In genomic region chr11:84529797-84530703, GRCm38 (mm10) we compare ENCODE assay signal across 10 mouse cellular contexts. TPM values are rescaled to one million over a fixed set of nuclear protein-coding genes. Genes with fewer than 3 reads are reported as not detected.
DNase-seq lines count a peak whose midpoint lies in the region; ATAC-seq and TF ChIP-seq lines count a peak whose summit lies in the region.
"Had no signal": no experiment of that assay in that cellular context is flagged by ENCODE, and none has a peak within 500 bp of the region (broad histone marks: within the 10 kb centered on the region; RNA-seq: fewer than 3 reads in every experiment).

No protein-coding gene starts in this region.

- WGBS in heart, embryonic 14.5 days: 9% methylated on average over 14 of the region's 14 CpGs
- WGBS in kidney, postnatal 0 days: 8% methylated on average over 14 of the region's 14 CpGs
- 8% methylated on average over 14 of the region's 14 CpGs for WGBS in midbrain, embryonic 15.5 days
- WGBS in liver, postnatal 0 days (ENCODE audit: insufficient replicate concordance): 10% methylated on average over 14 of the region's 14 CpGs

- no peak overlapping the region for H3K9ac ChIP-seq in heart, embryonic 14.5 days (ENCODE audit: low read length)
- no peak overlapping the region for H3K9ac ChIP-seq in kidney, postnatal 0 days (ENCODE audit: low read depth, low read length)
- H3K9ac ChIP-seq in midbrain, embryonic 15.5 days: peak overlapping the region; percentile 11; the same call in 1 of the 2 replicates
- H3K9ac ChIP-seq in liver, postnatal 0 days (replicated peaks): no peak overlapping the region
- H3K9ac ChIP-seq: limb, embryonic 13.5 days had no signal

- DNase-seq in heart, postnatal 10 days: no peak
- peak; percentile 62 for DNase-seq in cerebellum, adult 9-11 months
- DNase-seq in kidney, postnatal 0 days (ENCODE audit: low spot score): no peak
- DNase-seq in left cerebral cortex, postnatal 10 days (ENCODE audit: extremely low spot score in 1 of 2, low spot score in 2 of 2): no peak
- no peak for DNase-seq in thymus, postnatal 36 days
- no peak for DNase-seq in liver, postnatal 0 days
- DNase-seq: heart, postnatal 36 days had no signal

- no peak for TF ChIP-seq CTCF in kidney, postnatal 0 days (IDR thresholded peaks at IDR 0.05; ENCODE audit: low read depth)
- TF ChIP-seq CTCF in liver, postnatal 0 days (IDR thresholded peaks at IDR 0.05; ENCODE audit: low read depth): no peak

- peaks cover 7 to 25% of the 10 kb centered on the region in 2 experiments for H3K4me1 ChIP-seq in heart, embryonic 14.5 days (ENCODE audit: control insufficient read depth in 2 of 2, insufficient read depth in 2 of 2, low read length in 2 of 2)
- H3K4me1 ChIP-seq in kidney, postnatal 0 days (replicated peaks; ENCODE audit: insufficient read depth, low read length): peaks cover 9% of the 10 kb centered on the region
- H3K4me1 ChIP-seq in midbrain, embryonic 15.5 days: peaks cover 44% of the 10 kb centered on the region
- H3K4me1 ChIP-seq in liver, postnatal 0 days (ENCODE audit: insufficient read depth): peaks cover 10% of the 10 kb centered on the region

- H3K4me3 ChIP-seq in heart, embryonic 14.5 days (ENCODE audit: control insufficient read depth in 1 of 2, insufficient read depth in 1 of 2, low read depth in 1 of 2, low read length in 2 of 2): no peak overlapping the region
- no peak overlapping the region for H3K4me3 ChIP-seq in kidney, postnatal 0 days (replicated peaks; ENCODE audit: low read depth, low read length)
- peak overlapping the region; percentile 29 for H3K4me3 ChIP-seq in midbrain, embryonic 15.5 days
- H3K4me3 ChIP-seq in liver, postnatal 0 days (ENCODE audit: low read depth, low read length): no peak overlapping the region

- no peaks in the 10 kb centered on the region for H3K36me3 ChIP-seq in heart, embryonic 14.5 days (ENCODE audit: control insufficient read depth, insufficient read depth, low read length)
- H3K36me3 ChIP-seq in kidney, postnatal 0 days (ENCODE audit: insufficient read depth, low read length): no peaks in the 10 kb centered on the region
- no peaks in the 10 kb centered on the region for H3K36me3 ChIP-seq in midbrain, embryonic 15.5 days (replicated peaks)
- H3K36me3 ChIP-seq in liver, postnatal 0 days (replicated peaks; ENCODE audit: insufficient read depth, low read length): no peaks in the 10 kb centered on the region
- H3K36me3 ChIP-seq: limb, embryonic 13.5 days had no signal

- intact Hi-C loops in heart, postnatal 10 days (cut with DNase I): no loop called here
- intact Hi-C loops in left cerebral cortex, postnatal 10 days (cut with DNase I): no loop called here

- 0 out of 2 replicates have a peak overlapping the region, but pooled peaks have one; percentile 37 for H3K4me2 ChIP-seq in heart, embryonic 14.5 days (ENCODE audit: low read length)
- peak overlapping the region; percentile 49; the same call in 1 of the 2 replicates for H3K4me2 ChIP-seq in kidney, postnatal 0 days (ENCODE audit: low read length)
- H3K4me2 ChIP-seq in midbrain, embryonic 15.5 days: peak overlapping the region; percentile 65
- H3K4me2 ChIP-seq in liver, postnatal 0 days (ENCODE audit: low read depth, low read length): no peak overlapping the region

- H3K27ac ChIP-seq in heart, embryonic 14.5 days (replicated peaks in 1 of 2; ENCODE audit: control insufficient read depth in 1 of 2, insufficient read depth in 1 of 2, low read depth in 2 of 2, low read length in 2 of 2): no peak overlapping the region
- no peak overlapping the region for H3K27ac ChIP-seq in kidney, postnatal 0 days
- H3K27ac ChIP-seq in midbrain, embryonic 15.5 days: peak overlapping the region; percentile 86
- no peak overlapping the region for H3K27ac ChIP-seq in liver, postnatal 0 days (ENCODE audit: low read depth)
- H3K27ac ChIP-seq: limb, embryonic 13.5 days had no signal

- H3K9me3 ChIP-seq in heart, embryonic 14.5 days (ENCODE audit: control insufficient read depth, low read length): no peaks in the 10 kb centered on the region
- no peaks in the 10 kb centered on the region for H3K9me3 ChIP-seq in kidney, postnatal 0 days (replicated peaks; ENCODE audit: low read length)
- no peaks in the 10 kb centered on the region for H3K9me3 ChIP-seq in midbrain, embryonic 15.5 days
- no peaks in the 10 kb centered on the region for H3K9me3 ChIP-seq in liver, postnatal 0 days (ENCODE audit: low read length)
- H3K9me3 ChIP-seq: limb, embryonic 13.5 days had no signal

- no peak for TF ChIP-seq EP300 in liver, postnatal 0 days (IDR thresholded peaks at IDR 0.05; ENCODE audit: low read depth)

- peaks cover 83% of the 10 kb centered on the region for H3K27me3 ChIP-seq in heart, embryonic 14.5 days (ENCODE audit: control insufficient read depth, insufficient read depth, low read length)
- H3K27me3 ChIP-seq in kidney, postnatal 0 days (ENCODE audit: insufficient read depth, low read length): peaks cover 21% of the 10 kb centered on the region; the same call in 1 of the 2 replicates
- H3K27me3 ChIP-seq in midbrain, embryonic 15.5 days (replicated peaks): peaks cover 52% of the 10 kb centered on the region
- peaks cover 77% of the 10 kb centered on the region for H3K27me3 ChIP-seq in liver, postnatal 0 days (ENCODE audit: insufficient read depth, low read length)

- no peak for ATAC-seq in heart, embryonic 14.5 days (ENCODE audit: insufficient number of reproducible peaks, insufficient read depth, low FRiP score, low read depth)
- no peak for ATAC-seq in kidney, postnatal 0 days (replicated peaks; ENCODE audit: low FRiP score, low read depth)
- no peak for ATAC-seq in midbrain, embryonic 15.5 days (replicated peaks)
- ATAC-seq in liver, postnatal 0 days: no peak

RNA-seq across cellular contexts. Expression of gene Lhx1, which starts 4.7 kb away (rescaled TPM):
- not detected in 2 replicates for polyA plus RNA-seq in heart, embryonic 14.5 days (2014; fragmentation: Nextera tagmentation; extraction: Ambion mirVana)
- not detected for total RNA-seq in heart, postnatal 10 days (2021)
- 25.3 and 28.9 TPM in 2 replicates for polyA plus RNA-seq in kidney, postnatal 0 days (2015; fragmentation: Nextera tagmentation; extraction: Ambion mirVana)
- 36.8 and 43.3 TPM in 2 replicates for polyA plus RNA-seq in midbrain, embryonic 15.5 days (2015; fragmentation: Nextera tagmentation; extraction: Ambion mirVana)
- under 1 TPM; 0.39 to 0.71 TPM for total RNA-seq in left cerebral cortex, postnatal 10 days (2021)
- polyA plus RNA-seq in liver, postnatal 0 days (2015; fragmentation: Nextera tagmentation; extraction: Ambion mirVana): 0.12 and 0.21 TPM in 2 replicates
- total RNA-seq: heart, postnatal 36 days had no signal

RNA-seq across cellular contexts. Expression of gene Aatf, which starts 16.7 kb away (rescaled TPM):
- 21.0 and 23.8 TPM in 2 replicates for polyA plus RNA-seq in heart, embryonic 14.5 days (2014; fragmentation: Nextera tagmentation; extraction: Ambion mirVana)
- 10 to 100 TPM; 14.9 to 15.0 TPM for total RNA-seq in heart, postnatal 10 days (2021)
- 40.7 and 45.0 TPM in 2 replicates for polyA plus RNA-seq in kidney, postnatal 0 days (2015; fragmentation: Nextera tagmentation; extraction: Ambion mirVana)
- 49.2 and 53.2 TPM in 2 replicates for polyA plus RNA-seq in midbrain, embryonic 15.5 days (2015; fragmentation: Nextera tagmentation; extraction: Ambion mirVana)
- 10 to 100 TPM; 20.9 to 23.7 TPM for total RNA-seq in left cerebral cortex, postnatal 10 days (2021)
- polyA plus RNA-seq in liver, postnatal 0 days (2015; fragmentation: Nextera tagmentation; extraction: Ambion mirVana): 20.6 and 21.1 TPM in 2 replicates

Comparison
In these comparisons a context has a peak if more than half of its experiments do, and no peak if none do; other contexts are left out.
1. RNA of gene Lhx1, which starts 4.7 kb away (polyA plus RNA-seq): 36.8 to 43.3 TPM in midbrain, embryonic 15.5 days and 25.3 to 28.9 TPM in kidney, postnatal 0 days; 0.12 to 0.21 TPM in liver, postnatal 0 days and not detected in heart, embryonic 14.5 days; every median in the first group is over 10 times any median in the second.